Mouse (Mus musculus) kidney, embryonic 16.5 days (tissue): ENCODE results near the gene Cbfa2t2. TPM values are rescaled to one million over a fixed set of nuclear protein-coding genes. Genes with fewer than 3 reads are reported as not detected.
A peak's percentile ranks its signal among the peaks of the same experiment; 100 is the strongest.

Experiments
- ATAC-seq: fragments of 200-750 bp; cut with Nextera tagmentation; 2 replicates; pipeline ENCODE4 v1.8.0; 2017; ENCODE audit warnings: moderate TSS enrichment; ENCODE audit not compliant: low FRiP score, low TSS enrichment
- H3K27ac ChIP-seq: fragments of 300-500 bp; sonication (generic); 2 replicates; pipeline ENCODE4 v1.5.1; 2014; ENCODE audit warnings: low read length
- H3K27me3 ChIP-seq: fragments of 300-500 bp; sonication (generic); 2 replicates; pipeline ENCODE4 v1.6.1; 2014; ENCODE audit warnings: low read length, control low read depth, mixed read lengths; ENCODE audit not compliant: insufficient read depth
- H3K36me3 ChIP-seq: fragments of 300-500 bp; sonication (generic); 2 replicates; pipeline ENCODE4 v1.6.1; 2014; ENCODE audit warnings: low read length, control low read depth, mixed read lengths; ENCODE audit not compliant: insufficient read depth
- H3K4me1 ChIP-seq: fragments of 300-500 bp; sonication (generic); 2 replicates; pipeline ENCODE4 v1.6.1; 2014; ENCODE audit warnings: low read length, control low read depth, mixed read lengths; ENCODE audit not compliant: insufficient read depth
- H3K4me2 ChIP-seq: fragments of 300-500 bp; sonication (generic); replicated peaks from 2 replicates; pipeline ENCODE4 v1.6.1; 2014; ENCODE audit warnings: low read depth, low read length
- H3K4me3 ChIP-seq: fragments of 300-500 bp; sonication (generic); 2 replicates; pipeline ENCODE4 v1.5.1; 2014; ENCODE audit warnings: mild to moderate bottlenecking, low read length
- H3K9ac ChIP-seq: fragments of 300-500 bp; sonication (generic); replicated peaks from 2 replicates; pipeline ENCODE4 v1.6.1; 2014; ENCODE audit warnings: low read length
- H3K9me3 ChIP-seq: fragments of 300-500 bp; sonication (generic); 2 replicates; pipeline ENCODE4 v1.6.1; 2016; ENCODE audit warnings: low read length, control low read depth
- WGBS: fragments of 180-500 bp; shearing (Covaris S2); extraction: QIAGEN DNeasy Blood & Tissue Kit; methylation state at CpG from one replicate; pipeline ENCODE4 v1.1.7; 2014; 5-methylcytosine and 5-hydroxymethylcytosine counted together
- polyA plus RNA-seq: library from polyadenylated mRNA; unstranded; fragments of >200 nt; fragmentation: Nextera tagmentation; extraction: Ambion mirVana; gene quantifications from 2 replicates; pipeline ENCODE4 v1.2.1, GENCODE M21; 2015

Gene Cbfa2t2
- polyA plus RNA-seq, 1 experiment from 2014 or later: 44.2 TPM

DNA sequence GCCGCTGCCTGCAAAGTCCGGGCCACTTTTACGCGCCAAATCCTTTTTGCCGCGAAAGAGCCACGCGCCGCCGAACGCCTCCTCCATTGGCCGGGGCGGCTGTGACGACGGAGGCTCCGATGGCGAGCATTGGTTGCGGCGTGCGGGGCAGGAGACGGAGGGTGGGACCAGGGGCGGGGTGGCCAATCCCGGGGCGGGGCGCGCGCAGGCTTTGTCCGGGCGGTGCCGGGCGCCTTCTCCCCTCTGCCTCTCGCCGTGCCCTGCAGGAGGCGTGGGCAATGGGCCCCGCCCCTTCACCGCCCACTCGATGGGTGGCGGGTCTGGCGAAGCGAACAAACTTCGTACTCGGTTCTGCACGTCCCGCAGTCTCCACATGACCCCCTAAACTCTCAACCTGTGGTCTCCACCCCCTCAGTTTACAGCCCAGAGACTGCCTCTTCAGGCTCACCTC, 133.6 kb downstream of the Cbfa2t2 start, which contains the start of gene E2f1:
TSS of gene E2f1 (minus strand) at position 57 of the 451 bp plus-strand sequence.
- Histone ChIP-seq H3K36me3 (no peaks in the 10 kb centered on the region), H3K9ac (peak within 1 kb of the TSS; percentile 72), H3K27ac (peak within 1 kb of the TSS; percentile 81), H3K9me3 (no peaks in the 10 kb centered on the region), H3K4me2 (peak within 1 kb of the TSS; percentile 69), H3K4me1 (peaks cover 39% of the 10 kb centered on the region), H3K27me3 (no peaks in the 10 kb centered on the region), H3K4me3 (peak within 1 kb of the TSS; percentile 72)
- under 1% methylated on average over 27 of the region's 44 CpGs for WGBS
- peak; percentile 98 for ATAC-seq

DNA sequence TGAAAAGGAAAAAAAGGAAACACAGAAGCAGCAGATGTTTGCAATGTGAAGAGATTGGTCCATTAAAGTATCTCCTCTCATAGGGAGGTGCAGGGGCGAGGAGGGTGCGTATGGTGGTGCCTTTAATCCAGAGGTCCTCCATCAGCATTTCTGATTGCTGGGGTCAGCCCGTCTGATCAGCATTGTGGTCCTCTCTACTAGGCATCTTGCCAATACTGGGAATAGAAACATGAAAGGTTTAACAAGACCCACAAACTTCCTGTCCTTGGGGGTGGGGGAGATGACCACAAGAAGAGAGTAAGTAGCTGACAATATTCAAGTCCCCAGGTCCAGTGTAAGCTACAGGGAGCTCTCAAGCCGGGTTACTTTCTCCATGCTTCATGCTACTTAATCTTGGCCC, 134.4 kb downstream of the Cbfa2t2 start:
- no peaks in the 10 kb centered on the region for H3K36me3 ChIP-seq
- 69% methylated on average over 4 of the region's 4 CpGs for WGBS
- H3K27ac ChIP-seq: peak overlapping the region; percentile 78; the same call in 1 of the 2 replicates
- no peaks in the 10 kb centered on the region for H3K27me3 ChIP-seq
- H3K9ac ChIP-seq: no peak overlapping the region
- ATAC-seq: no peak
- H3K9me3 ChIP-seq: no peaks in the 10 kb centered on the region
- H3K4me3 ChIP-seq: peak overlapping the region; percentile 72; the same call in 1 of the 2 replicates
- H3K4me2 ChIP-seq: peak overlapping the region; percentile 69
- H3K4me1 ChIP-seq: peaks cover 39% of the 10 kb centered on the region

DNA sequence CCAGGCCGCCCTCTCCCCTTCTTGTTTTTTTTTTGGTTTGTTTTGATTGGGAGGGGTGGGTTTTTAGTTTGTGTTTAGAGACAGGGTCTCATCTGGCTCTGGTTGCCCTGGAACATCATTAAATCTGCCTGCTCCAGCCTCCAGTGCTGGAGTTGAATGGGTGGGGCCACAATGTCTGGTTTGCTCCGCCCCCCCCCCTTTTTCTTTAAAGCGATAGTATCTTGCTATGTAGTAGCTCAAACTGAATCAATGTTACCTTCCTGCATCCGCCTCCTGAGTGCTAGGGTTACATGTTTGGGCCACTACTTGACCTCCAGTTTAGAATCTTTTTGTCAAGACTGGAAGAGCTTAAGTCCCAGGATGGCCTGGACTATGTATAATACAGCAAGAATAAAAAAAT, 135.0 kb downstream of the Cbfa2t2 start:
- WGBS: 82% methylated on average over 4 of the region's 4 CpGs
- no peaks in the 10 kb centered on the region for H3K27me3 ChIP-seq
- H3K4me3 ChIP-seq: no peak overlapping the region
- H3K9me3 ChIP-seq: no peaks in the 10 kb centered on the region
- no peak for ATAC-seq
- peaks cover 37% of the 10 kb centered on the region for H3K4me1 ChIP-seq
- H3K27ac ChIP-seq: no peak overlapping the region
- no peaks in the 10 kb centered on the region for H3K36me3 ChIP-seq
- H3K9ac ChIP-seq: no peak overlapping the region; the same call in 1 of the 2 replicates
- no peak overlapping the region for H3K4me2 ChIP-seq

DNA sequence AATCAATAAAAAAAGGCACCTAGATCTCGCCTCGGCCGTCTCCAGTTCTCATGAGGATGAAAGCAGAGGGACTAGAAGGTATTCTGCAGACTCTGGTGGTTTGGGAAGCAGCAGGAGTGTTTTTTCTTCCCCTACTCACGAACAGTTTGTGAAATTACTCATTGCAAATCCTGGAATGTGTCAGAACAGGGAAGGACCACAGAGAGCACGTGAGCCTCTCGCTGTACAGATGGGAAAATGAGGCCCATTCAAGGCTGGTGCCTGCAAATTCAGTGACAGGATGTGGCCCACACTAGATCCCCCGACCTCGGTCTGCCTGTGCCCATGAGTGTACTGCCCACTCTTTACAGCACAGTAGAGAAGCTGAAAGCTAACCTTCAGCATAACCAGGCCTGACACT, 135.7 kb downstream of the Cbfa2t2 start:
- Histone ChIP-seq H3K4me3 (no peak overlapping the region), H3K9ac (no peak overlapping the region), H3K27me3 (no peaks in the 10 kb centered on the region), H3K36me3 (no peaks in the 10 kb centered on the region), H3K9me3 (no peaks in the 10 kb centered on the region), H3K4me2 (no peak overlapping the region), H3K27ac (no peak overlapping the region), H3K4me1 (peaks cover 33% of the 10 kb centered on the region)
- no peak for ATAC-seq
- WGBS: 76% methylated on average over 8 of the region's 8 CpGs

DNA sequence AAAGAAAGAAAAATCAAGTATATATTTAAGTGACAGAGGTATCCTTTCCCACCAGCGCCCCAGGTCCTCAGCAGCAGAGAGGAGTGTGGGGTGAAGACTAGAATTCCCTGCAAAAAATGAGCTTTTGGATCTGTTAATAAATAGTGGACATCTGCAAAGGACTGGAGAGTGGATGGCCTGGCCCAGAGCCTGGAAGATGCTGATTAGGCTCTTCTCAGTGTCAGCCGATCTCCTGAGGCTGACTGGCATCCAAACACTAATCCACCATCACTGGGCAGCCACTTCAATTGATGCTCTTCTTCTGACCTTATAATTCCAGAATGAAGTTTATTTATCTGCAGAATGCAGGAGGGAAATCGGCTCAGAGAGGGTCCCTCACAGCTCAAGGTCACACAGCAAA, 136.7 kb downstream of the Cbfa2t2 start:
- peaks cover 28% of the 10 kb centered on the region for H3K4me1 ChIP-seq
- H3K9me3 ChIP-seq: no peaks in the 10 kb centered on the region
- no peak overlapping the region for H3K4me2 ChIP-seq
- H3K27me3 ChIP-seq: no peaks in the 10 kb centered on the region
- no peak overlapping the region for H3K9ac ChIP-seq
- no peaks in the 10 kb centered on the region for H3K36me3 ChIP-seq
- no peak for ATAC-seq
- 81% methylated on average over 3 of the region's 3 CpGs for WGBS
- no peak overlapping the region for H3K27ac ChIP-seq
- no peak overlapping the region for H3K4me3 ChIP-seq

DNA sequence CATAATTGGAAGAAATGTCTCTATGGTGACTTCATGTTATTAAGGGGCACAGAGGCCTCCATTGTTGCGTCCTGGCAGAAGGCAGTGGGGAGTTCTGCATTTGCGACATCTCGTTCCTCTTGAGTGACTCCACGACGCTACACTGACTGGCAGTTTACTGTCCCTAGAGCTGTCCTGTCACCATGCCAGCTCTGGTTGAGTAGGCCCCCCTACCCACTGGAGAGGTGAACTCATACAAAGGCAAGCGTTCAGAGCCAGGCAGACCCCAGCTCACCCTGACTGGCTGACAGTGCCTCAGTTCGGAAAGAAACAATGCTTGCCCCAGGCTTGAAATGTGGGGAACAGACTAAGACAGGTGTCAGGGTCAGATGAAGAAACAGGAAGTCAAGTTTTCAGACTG, 138.0 kb downstream of the Cbfa2t2 start:
- Histone ChIP-seq H3K9ac (no peak overlapping the region), H3K27me3 (no peaks in the 10 kb centered on the region), H3K36me3 (no peaks in the 10 kb centered on the region), H3K9me3 (no peaks in the 10 kb centered on the region), H3K4me3 (no peak overlapping the region), H3K27ac (no peak overlapping the region), H3K4me1 (peaks cover 16% of the 10 kb centered on the region), H3K4me2 (no peak overlapping the region)
- no peak for ATAC-seq
- 57% methylated on average over 7 of the region's 7 CpGs for WGBS

DNA sequence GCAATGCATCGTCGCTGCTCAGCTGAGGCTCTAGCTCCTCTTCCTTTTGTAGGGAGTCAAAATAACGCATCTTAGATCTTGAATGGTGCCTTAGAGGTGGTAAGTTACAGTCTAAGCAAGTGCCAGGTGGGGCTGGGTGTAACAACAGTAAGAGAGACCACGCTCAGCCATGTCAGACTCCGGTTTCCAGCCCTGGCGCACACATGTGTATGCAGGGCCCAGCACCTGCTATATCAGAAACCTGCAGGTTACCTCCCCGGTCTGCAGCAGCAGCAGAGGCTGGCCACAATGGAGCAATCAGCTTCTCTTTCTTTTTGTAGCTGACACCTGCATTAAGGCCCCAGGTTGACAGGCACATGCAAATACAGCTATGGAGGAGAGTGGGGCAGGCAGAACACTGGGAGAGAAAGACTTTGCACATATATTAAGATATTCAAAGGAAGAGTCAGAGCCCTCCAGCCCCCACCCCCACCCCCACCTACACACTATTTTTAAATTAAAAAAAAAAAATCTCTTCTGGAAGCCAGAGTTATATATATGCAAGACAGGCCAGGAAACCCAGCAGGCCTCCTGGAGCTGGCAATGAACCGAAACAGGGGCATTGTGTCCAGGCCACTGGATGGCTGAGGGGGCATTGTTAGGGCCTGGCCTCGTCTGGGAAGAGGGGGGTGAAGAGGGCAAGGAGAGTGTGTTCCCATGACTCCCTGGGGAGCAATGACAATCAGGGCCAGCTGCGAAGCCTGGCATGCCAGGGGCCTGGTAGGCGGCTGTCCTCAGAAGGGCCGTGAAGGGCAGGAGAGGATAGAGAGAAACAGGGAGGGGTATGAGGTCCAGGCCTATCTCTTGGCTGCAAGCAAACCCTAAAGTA, 140.8 kb downstream of the Cbfa2t2 start:
- H3K4me1 ChIP-seq: peaks cover 5% of the 10 kb centered on the region; the same call in 1 of the 2 replicates
- no peaks in the 10 kb centered on the region for H3K9me3 ChIP-seq
- H3K27ac ChIP-seq: no peak overlapping the region
- no peak; the same call in 1 of the 2 replicates for ATAC-seq
- H3K9ac ChIP-seq: no peak overlapping the region
- 54% methylated on average over 12 of the region's 12 CpGs for WGBS
- no peak overlapping the region for H3K4me2 ChIP-seq
- H3K4me3 ChIP-seq: no peak overlapping the region
- H3K36me3 ChIP-seq: no peaks in the 10 kb centered on the region
- no peaks in the 10 kb centered on the region for H3K27me3 ChIP-seq

DNA sequence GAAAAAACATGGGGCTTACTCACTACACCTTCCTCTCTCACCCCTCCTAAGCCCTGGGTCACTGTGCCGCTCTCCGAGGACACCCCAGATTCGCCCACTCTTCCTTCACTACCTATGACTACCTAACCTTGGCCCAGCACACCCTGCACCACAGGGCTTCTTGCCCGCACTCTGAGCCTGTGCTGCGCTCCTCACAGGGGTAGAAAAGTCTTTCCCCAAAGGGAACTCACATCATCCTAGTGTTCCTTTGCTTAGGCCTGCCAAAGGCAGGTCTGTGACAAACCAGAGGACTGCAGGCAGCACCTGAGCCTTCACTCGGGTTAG, 141.4 kb downstream of the Cbfa2t2 start:
- H3K4me2 ChIP-seq: no peak overlapping the region
- H3K9ac ChIP-seq: no peak overlapping the region
- H3K4me3 ChIP-seq: no peak overlapping the region
- H3K36me3 ChIP-seq: no peaks in the 10 kb centered on the region
- peaks cover 5% of the 10 kb centered on the region; the same call in 1 of the 2 replicates for H3K4me1 ChIP-seq
- 88% methylated on average over 6 of the region's 6 CpGs for WGBS
- no peaks in the 10 kb centered on the region for H3K27me3 ChIP-seq
- H3K9me3 ChIP-seq: no peaks in the 10 kb centered on the region
- H3K27ac ChIP-seq: no peak overlapping the region
- no peak for ATAC-seq

DNA sequence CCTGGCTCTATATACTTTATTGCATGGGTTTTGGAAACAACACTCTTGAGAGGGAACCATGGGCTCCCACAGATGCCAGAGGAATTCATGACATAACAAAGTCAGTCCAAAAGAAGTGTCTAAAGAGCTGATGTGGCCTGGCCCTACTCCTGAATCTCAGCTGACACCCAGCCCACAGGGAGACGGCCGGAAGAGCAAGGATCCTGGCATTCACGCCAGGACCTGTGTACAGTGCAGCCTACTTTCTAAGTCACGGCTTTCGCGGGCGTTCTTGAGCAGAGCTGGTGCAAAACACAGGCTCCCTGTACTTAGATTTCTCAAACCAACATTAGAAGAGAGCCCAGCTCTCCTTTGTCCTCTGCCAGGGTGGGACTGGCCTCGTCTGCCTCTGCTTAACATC, 144.3 kb downstream of the Cbfa2t2 start:
- Histone ChIP-seq H3K9ac (no peak overlapping the region), H3K4me3 (no peak overlapping the region), H3K27ac (no peak overlapping the region), H3K36me3 (no peaks in the 10 kb centered on the region), H3K27me3 (no peaks in the 10 kb centered on the region), H3K4me1 (peaks cover 13% of the 10 kb centered on the region), H3K4me2 (no peak overlapping the region), H3K9me3 (no peaks in the 10 kb centered on the region)
- 75% methylated on average over 8 of the region's 8 CpGs for WGBS
- ATAC-seq: no peak

DNA sequence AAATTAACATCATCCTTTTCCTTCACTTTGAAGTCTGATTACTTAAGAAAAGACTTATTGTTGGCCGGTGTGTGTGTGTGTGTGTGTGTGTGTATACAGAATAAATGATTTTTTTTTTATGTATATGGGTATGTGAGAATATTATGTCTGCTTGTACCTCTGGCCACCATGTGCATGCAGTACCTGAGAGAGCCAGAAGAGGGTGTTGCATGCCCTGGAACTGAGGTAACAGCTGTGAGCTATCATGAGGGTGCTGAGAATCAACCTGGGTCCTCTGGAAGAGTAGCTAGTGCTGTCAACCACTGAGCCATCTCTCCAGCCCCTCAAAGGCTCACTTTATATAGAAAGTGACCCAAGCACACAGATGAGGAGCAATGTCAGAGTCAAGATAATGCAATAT, 145.1 kb downstream of the Cbfa2t2 start:
- Histone ChIP-seq H3K4me3 (no peak overlapping the region), H3K4me2 (no peak overlapping the region), H3K27me3 (no peaks in the 10 kb centered on the region), H3K27ac (no peak overlapping the region), H3K36me3 (peaks cover 1% of the 10 kb centered on the region), H3K4me1 (peaks cover 13% of the 10 kb centered on the region), H3K9me3 (no peaks in the 10 kb centered on the region), H3K9ac (no peak overlapping the region)
- 100% methylated on average over 1 of the region's 1 CpGs for WGBS
- no peak for ATAC-seq
